Mouse (Mus musculus): Measurements from ENCODE around the gene Slc22a23.

- TF ChIP-seq CHD2 (IDR thresholded peaks at IDR 0.05; ENCODE audit: low read depth, low read length) = no peak
- no peak for TF ChIP-seq ZNF384 (IDR thresholded peaks at IDR 0.05; ENCODE audit: low read depth, low read length)
- TF ChIP-seq HCFC1 (IDR thresholded peaks at IDR 0.05; ENCODE audit: borderline replicate concordance, insufficient read depth, low read length) = no peak
- no peak for TF ChIP-seq ZC3H11A (IDR thresholded peaks at IDR 0.05; ENCODE audit: borderline replicate concordance, low read depth, low read length)
These were observed 18.0 kb downstream of the Slc22a23 start for GRCm38 (mm10) chr13:34326992-34327391.

Data from ES-E14 (cell line).